Mouse (Mus musculus): Measurements from ENCODE around the gene Theg.

Gene Theg

GRCm38 (mm10) chr10:79587061-79587751 lies at the start of gene Theg:
Theg (minus strand) TSS chr10:79587331.
- DNase-seq (ENCODE audit: low read depth, low spot score): no peak

GRCm38 (mm10) chr10:79636287-79636686 lies 49.2 kb upstream of the Theg start:
- DNase-seq (ENCODE audit: low read depth, low spot score): no peak

- no peak for DNase-seq (ENCODE audit: low read depth, low spot score)
These were observed 46.1 kb upstream of the Theg start for GRCm38 (mm10) chr10:79633006-79633777.

GRCm38 (mm10) chr10:79631432-79631831 lies 44.3 kb upstream of the Theg start:
- no peak for DNase-seq (ENCODE audit: low read depth, low spot score)

GRCm38 (mm10) chr10:79628377-79628776 lies 41.2 kb upstream of the Theg start:
- DNase-seq (ENCODE audit: low read depth, low spot score): no peak

GRCm38 (mm10) chr10:79626156-79626555 lies 39.0 kb upstream of the Theg start:
- no peak for DNase-seq (ENCODE audit: low read depth, low spot score)

- no peak for DNase-seq (ENCODE audit: low read depth, low spot score)
These were observed 38.3 kb upstream of the Theg start for GRCm38 (mm10) chr10:79625398-79625797.

- DNase-seq (ENCODE audit: low read depth, low spot score): no peak
These were observed 36.8 kb upstream of the Theg start for GRCm38 (mm10) chr10:79623950-79624349.

- DNase-seq (ENCODE audit: low read depth, low spot score): no peak
These were observed 29.2 kb upstream of the Theg start for GRCm38 (mm10) chr10:79616376-79616775.

GRCm38 (mm10) chr10:79615860-79616259 lies 28.7 kb upstream of the Theg start:
- DNase-seq (ENCODE audit: low read depth, low spot score): peak; percentile 37

- no peak for DNase-seq (ENCODE audit: low read depth, low spot score)
These were observed 27.1 kb upstream of the Theg start for GRCm38 (mm10) chr10:79614305-79614643.

- peak; percentile 79 for DNase-seq (ENCODE audit: low read depth, low spot score)
These were observed 26.6 kb upstream of the Theg start, which contains the start of gene C2cd4c for GRCm38 (mm10) chr10:79613578-79614304. C2cd4c (minus strand) TSS chr10:79614025.

- peak; percentile 58 for DNase-seq (ENCODE audit: low read depth, low spot score)
These were observed 25.3 kb upstream of the Theg start for GRCm38 (mm10) chr10:79612192-79613135.

GRCm38 (mm10) chr10:79611296-79611695 lies 24.2 kb upstream of the Theg start:
- DNase-seq (ENCODE audit: low read depth, low spot score): no peak

- no peak for DNase-seq (ENCODE audit: low read depth, low spot score)
These were observed 22.1 kb upstream of the Theg start for GRCm38 (mm10) chr10:79609276-79609675.

GRCm38 (mm10) chr10:79607892-79608291 lies 20.8 kb upstream of the Theg start:
- DNase-seq (ENCODE audit: low read depth, low spot score): no peak

GRCm38 (mm10) chr10:79606537-79606936 lies 19.4 kb upstream of the Theg start:
- DNase-seq (ENCODE audit: low read depth, low spot score): no peak

- no peak for DNase-seq (ENCODE audit: low read depth, low spot score)
These were observed 10.8 kb upstream of the Theg start for GRCm38 (mm10) chr10:79597936-79598230.

- no peak for DNase-seq (ENCODE audit: low read depth, low spot score)
These were observed 10.2 kb upstream of the Theg start for GRCm38 (mm10) chr10:79597051-79597935.

- DNase-seq (ENCODE audit: low read depth, low spot score): no peak
These were observed 8.4 kb upstream of the Theg start for GRCm38 (mm10) chr10:79595590-79595929.
